Mouse (Mus musculus) hindbrain, embryonic 11.5 days (tissue): ENCODE measurements around the gene Usp4. TPM values are rescaled to one million over a fixed set of nuclear protein-coding genes. Genes with fewer than 3 reads are reported as not detected.

Experiments
- ATAC-seq: fragments of 200-750 bp; cut with Nextera tagmentation; 2 replicates; pipeline ENCODE4 v1.8.0; 2017; ENCODE audit warnings: mild to moderate bottlenecking, moderate TSS enrichment, moderate library complexity; ENCODE audit not compliant: low FRiP score
- DNase-seq: peaks from one replicate; pipeline ENCODE4 v3.0.0-alpha.2; 2015; ENCODE audit warnings: low spot score
- H3K27ac ChIP-seq: fragments of 300-500 bp; sonication (generic); 2 replicates; pipeline ENCODE4 v1.5.1; 2014; ENCODE audit warnings: mild to moderate bottlenecking, low read depth, low read length
- H3K27me3 ChIP-seq: fragments of 300-500 bp; sonication (generic); 2 replicates; pipeline ENCODE4 v1.6.1; 2014; ENCODE audit warnings: mild to moderate bottlenecking, low read length, moderate library complexity, mixed read lengths; ENCODE audit not compliant: control insufficient read depth, insufficient read depth
- H3K36me3 ChIP-seq: fragments of 300-500 bp; sonication (generic); 2 replicates; pipeline ENCODE4 v1.6.1; 2014; ENCODE audit warnings: mild to moderate bottlenecking, low read length, moderate library complexity, mixed read lengths; ENCODE audit not compliant: control insufficient read depth, insufficient read depth
- H3K4me1 ChIP-seq: fragments of 300-500 bp; sonication (generic); replicated peaks from 2 replicates; pipeline ENCODE4 v1.6.1; 2014; ENCODE audit warnings: low read length, mixed read lengths; ENCODE audit not compliant: control insufficient read depth, insufficient read depth
- H3K4me2 ChIP-seq: fragments of 300-500 bp; sonication (generic); replicated peaks from 2 replicates; pipeline ENCODE4 v1.6.1; 2014; ENCODE audit warnings: mild to moderate bottlenecking, low read depth, low read length
- H3K4me3 ChIP-seq: fragments of 300-500 bp; sonication (generic); 2 replicates; pipeline ENCODE4 v1.5.1; 2014; ENCODE audit warnings: low read depth, low read length
- H3K9ac ChIP-seq: fragments of 300-500 bp; sonication (generic); 2 replicates; pipeline ENCODE4 v1.6.1; 2014; ENCODE audit warnings: low read depth, low read length
- H3K9me3 ChIP-seq: fragments of 300-500 bp; sonication (generic); 2 replicates; pipeline ENCODE4 v1.6.1; 2016; ENCODE audit warnings: low read length; ENCODE audit not compliant: control insufficient read depth
- WGBS: fragments of 180-500 bp; shearing (Covaris S2); extraction: QIAGEN DNeasy Blood & Tissue Kit; methylation state at CpG from one replicate; pipeline ENCODE4 v1.1.7; 2014; 5-methylcytosine and 5-hydroxymethylcytosine counted together
- polyA plus RNA-seq: library from polyadenylated mRNA; unstranded; fragments of >200 nt; fragmentation: Nextera tagmentation; extraction: Ambion mirVana; gene quantifications from 2 replicates; pipeline ENCODE4 v1.2.1, GENCODE M21; 2014

Usp4 gene
- polyA plus RNA-seq, 1 experiment from 2014 or later, result 131 TPM

- H3K9ac ChIP-seq, result peak overlapping the region; percentile 93
- peak overlapping the region; percentile 93; the same call in 1 of the 2 replicates for H3K27ac ChIP-seq
- ATAC-seq, result no peak; the same call in 1 of the 2 replicates
- peaks cover 3% of the 10 kb centered on the region; the same call in 1 of the 2 replicates for H3K36me3 ChIP-seq
- no peaks in the 10 kb centered on the region for H3K27me3 ChIP-seq
- 0 out of 2 replicates have a peak, but pooled peaks cover 3% of the 10 kb centered on the region for H3K4me1 ChIP-seq
- H3K9me3 ChIP-seq, result no peaks in the 10 kb centered on the region
- WGBS, result 8% methylated on average over 14 of the region's 14 CpGs
- peak overlapping the region; percentile 81 for H3K4me2 ChIP-seq
- peak overlapping the region; percentile 90 for H3K4me3 ChIP-seq
- DNase-seq, result no peak
Observed at GRCm38 (mm10) chr9:108348290-108348680, 632 bp downstream of the Usp4 start.

GRCm38 (mm10) chr9:108349727-108350126, 2.1 kb downstream of the Usp4 start:
- ATAC-seq, result no peak
- Histone ChIP-seq H3K4me1 (0 out of 2 replicates have a peak, but pooled peaks cover 3% of the 10 kb centered on the region), H3K4me3 (no peak overlapping the region), H3K9me3 (no peaks in the 10 kb centered on the region), H3K36me3 (peaks cover 5% of the 10 kb centered on the region; the same call in 1 of the 2 replicates), H3K4me2 (no peak overlapping the region), H3K27ac (no peak overlapping the region), H3K27me3 (no peaks in the 10 kb centered on the region), H3K9ac (no peak overlapping the region)
- DNase-seq, result no peak
- WGBS, result 87% methylated on average over 4 of the region's 4 CpGs

GRCm38 (mm10) chr9:108378234-108378633, 30.6 kb downstream of the Usp4 start:
- Histone ChIP-seq H3K36me3 (peaks cover 19% of the 10 kb centered on the region), H3K4me1 (no peaks in the 10 kb centered on the region), H3K27me3 (no peaks in the 10 kb centered on the region), H3K9me3 (no peaks in the 10 kb centered on the region), H3K4me3 (no peak overlapping the region), H3K4me2 (no peak overlapping the region), H3K9ac (no peak overlapping the region), H3K27ac (no peak overlapping the region)
- no peak for DNase-seq
- 91% methylated on average over 9 of the region's 9 CpGs for WGBS
- ATAC-seq, result no peak

GRCm38 (mm10) chr9:108378736-108379135, 31.1 kb downstream of the Usp4 start:
- Histone ChIP-seq H3K27ac (no peak overlapping the region), H3K9me3 (no peaks in the 10 kb centered on the region), H3K36me3 (peaks cover 21% of the 10 kb centered on the region), H3K4me3 (no peak overlapping the region), H3K4me2 (no peak overlapping the region), H3K27me3 (no peaks in the 10 kb centered on the region), H3K9ac (no peak overlapping the region), H3K4me1 (no peaks in the 10 kb centered on the region)
- ATAC-seq (no peak), DNase-seq (no peak)
- WGBS, result 96% methylated on average over 5 of the region's 5 CpGs

GRCm38 (mm10) chr9:108379294-108379693, 31.6 kb downstream of the Usp4 start:
- H3K4me3 ChIP-seq, result no peak overlapping the region
- H3K27me3 ChIP-seq, result no peaks in the 10 kb centered on the region
- ATAC-seq (no peak), DNase-seq (no peak)
- H3K4me1 ChIP-seq, result no peaks in the 10 kb centered on the region
- H3K36me3 ChIP-seq, result peaks cover 24% of the 10 kb centered on the region
- H3K9ac ChIP-seq, result no peak overlapping the region
- no peak overlapping the region for H3K27ac ChIP-seq
- WGBS, result 92% methylated on average over 4 of the region's 4 CpGs
- no peaks in the 10 kb centered on the region for H3K9me3 ChIP-seq
- no peak overlapping the region for H3K4me2 ChIP-seq

- no peak overlapping the region for H3K4me3 ChIP-seq
- H3K4me2 ChIP-seq, result no peak overlapping the region
- H3K27ac ChIP-seq, result no peak overlapping the region
- no peaks in the 10 kb centered on the region for H3K4me1 ChIP-seq
- ATAC-seq (no peak), DNase-seq (no peak)
- 94% methylated on average over 9 of the region's 9 CpGs for WGBS
- no peak overlapping the region for H3K9ac ChIP-seq
- no peaks in the 10 kb centered on the region for H3K27me3 ChIP-seq
- H3K9me3 ChIP-seq, result no peaks in the 10 kb centered on the region
- H3K36me3 ChIP-seq, result peaks cover 21% of the 10 kb centered on the region
Observed at GRCm38 (mm10) chr9:108381382-108381781, 33.7 kb downstream of the Usp4 start.

- H3K27ac ChIP-seq, result no peak overlapping the region
- peaks cover 17% of the 10 kb centered on the region for H3K36me3 ChIP-seq
- ATAC-seq (no peak), DNase-seq (no peak)
- no peaks in the 10 kb centered on the region for H3K9me3 ChIP-seq
- no peaks in the 10 kb centered on the region for H3K4me1 ChIP-seq
- no peaks in the 10 kb centered on the region for H3K27me3 ChIP-seq
- 83% methylated on average over 7 of the region's 7 CpGs for WGBS
- H3K9ac ChIP-seq, result no peak overlapping the region
- H3K4me3 ChIP-seq, result no peak overlapping the region
- no peak overlapping the region for H3K4me2 ChIP-seq
Observed at GRCm38 (mm10) chr9:108385006-108385405, 37.4 kb downstream of the Usp4 start.

GRCm38 (mm10) chr9:108386816-108387215, 39.2 kb downstream of the Usp4 start:
- no peak overlapping the region for H3K9ac ChIP-seq
- H3K27ac ChIP-seq, result no peak overlapping the region
- H3K27me3 ChIP-seq, result no peaks in the 10 kb centered on the region
- ATAC-seq (no peak), DNase-seq (no peak)
- no peaks in the 10 kb centered on the region for H3K9me3 ChIP-seq
- H3K4me3 ChIP-seq, result no peak overlapping the region
- H3K4me1 ChIP-seq, result no peaks in the 10 kb centered on the region
- no peak overlapping the region for H3K4me2 ChIP-seq
- 89% methylated on average over 4 of the region's 4 CpGs for WGBS
- H3K36me3 ChIP-seq, result peaks cover 20% of the 10 kb centered on the region; the same call in 1 of the 2 replicates

- Histone ChIP-seq H3K4me3 (no peak overlapping the region), H3K27ac (no peak overlapping the region), H3K9me3 (no peaks in the 10 kb centered on the region), H3K4me2 (no peak overlapping the region), H3K4me1 (no peaks in the 10 kb centered on the region), H3K9ac (no peak overlapping the region), H3K27me3 (no peaks in the 10 kb centered on the region), H3K36me3 (peaks cover 18% of the 10 kb centered on the region; the same call in 1 of the 2 replicates)
- ATAC-seq (no peak), DNase-seq (no peak)
- WGBS, result 85% methylated on average over 10 of the region's 10 CpGs
Observed at GRCm38 (mm10) chr9:108388601-108389000, 40.9 kb downstream of the Usp4 start.
